Mouse (Mus musculus) CH12.LX (cell line): ENCODE measurements around the gene Asic4. TPM values are rescaled to one million over a fixed set of nuclear protein-coding genes. Genes with fewer than 3 reads are reported as not detected.

Source experiments
- DNase-seq: peaks from one replicate; pipeline ENCODE4 v3.0.0-alpha.2; 2013; ENCODE audit errors: extremely low read depth
- H3K27ac ChIP-seq: 2 replicates; pipeline ENCODE4 v1.5.1; 2012; ENCODE audit warnings: low read depth, mild to moderate bottlenecking, control low read depth, moderate library complexity; ENCODE audit not compliant: insufficient read depth
- H3K27me3 ChIP-seq: replicated peaks from 2 replicates; pipeline ENCODE3; 2012; ENCODE audit warnings: inconsistent platforms
- H3K36me3 ChIP-seq, 2 experiments: replicated peaks in 1 of 2; 2 replicates each; pipeline versions ENCODE3 to v1.6.1; 2012; ENCODE audit warnings: inconsistent platforms in 1 of 2, low read length in 1 of 2, mild to moderate bottlenecking in 1 of 2, mixed read lengths in 1 of 2, moderate library complexity in 1 of 2; ENCODE audit not compliant: control insufficient read depth in 1 of 2, insufficient read depth in 1 of 2
- H3K4me1 ChIP-seq, 2 experiments: 2 replicates each; pipeline ENCODE4 v1.6.1; 2012; ENCODE audit warnings: inconsistent platforms in 1 of 2, moderate library complexity in 1 of 2; ENCODE audit not compliant: insufficient read depth in 2 of 2, control insufficient read depth in 1 of 2
- H3K4me2 ChIP-seq: 2 replicates; pipeline ENCODE4 v1.6.1; 2012; ENCODE audit warnings: low read depth, mild to moderate bottlenecking, control low read depth; ENCODE audit not compliant: poor library complexity, insufficient read depth, severe bottlenecking
- H3K4me3 ChIP-seq, 3 experiments: fragments of 150-350 bp in 1 of 3; sonication (generic) in 1 of 3; replicated peaks in 1 of 3; 2 replicates each; pipeline versions ENCODE3 to v1.5.1; 2011 to 2012; ENCODE audit warnings: low read depth in 2 of 3, low read length in 2 of 3, mild to moderate bottlenecking in 2 of 3, moderate library complexity in 2 of 3, control low read depth in 1 of 3, improper control_type of control experiment in 1 of 3, inconsistent platforms in 1 of 3, mixed read lengths in 1 of 3; ENCODE audit not compliant: poor library complexity in 1 of 3
- H3K79me2 ChIP-seq: replicated peaks from 2 replicates; pipeline ENCODE4 v1.6.1; 2012; ENCODE audit warnings: mild to moderate bottlenecking, moderate library complexity; ENCODE audit not compliant: control insufficient read depth, poor library complexity, insufficient read depth, severe bottlenecking; ENCODE audit errors: extremely low read depth
- H3K9ac ChIP-seq: 2 replicates; pipeline ENCODE4 v1.6.1; 2012; ENCODE audit warnings: low read depth, mild to moderate bottlenecking, control low read depth, moderate library complexity; ENCODE audit not compliant: insufficient read depth
- H3K9me3 ChIP-seq: replicated peaks from 2 replicates; pipeline ENCODE3; 2012; ENCODE audit warnings: low read length, inconsistent platforms, mixed read lengths
- BHLHE40 ChIP-seq: IDR thresholded peaks from 2 replicates; pipeline ENCODE4 v1.6.1; 2011; ENCODE audit warnings: mild to moderate bottlenecking, low read depth, low read length, improper control_type of control experiment
- CHD1 ChIP-seq: IDR thresholded peaks from 2 replicates; pipeline ENCODE4 v1.6.1; 2012; ENCODE audit warnings: low read depth, low read length, improper control_type of control experiment, inconsistent platforms
- CHD2 ChIP-seq: IDR thresholded peaks from 2 replicates; pipeline ENCODE4 v1.6.1; 2011; ENCODE audit warnings: low read length, improper control_type of control experiment
- CTCF ChIP-seq, 2 experiments: IDR thresholded peaks in 1 of 2; conservative IDR thresholded peaks in 1 of 2; 2 replicates each; pipeline ENCODE4 v1.5.1; 2011 to 2012; ENCODE audit warnings: low read depth in 2 of 2, low read length in 2 of 2, improper control_type of control experiment in 1 of 2, inconsistent platforms in 1 of 2, mild to moderate bottlenecking in 1 of 2, moderate library complexity in 1 of 2
- ELF1 ChIP-seq: IDR thresholded peaks from 2 replicates; pipeline ENCODE4 v1.6.1; 2014; ENCODE audit warnings: low read depth, mild to moderate bottlenecking, inconsistent platforms, low read length, improper control_type of control experiment
- ETS1 ChIP-seq: conservative IDR thresholded peaks from 2 replicates; pipeline ENCODE4 v1.6.1; 2012; ENCODE audit warnings: low read depth, mild to moderate bottlenecking, inconsistent platforms, low read length, improper control_type of control experiment, moderate library complexity
- GABPA ChIP-seq: IDR thresholded peaks from 2 replicates; pipeline ENCODE4 v1.6.1; 2012; ENCODE audit warnings: low read depth, low read length, improper control_type of control experiment, inconsistent platforms; ENCODE audit not compliant: insufficient replicate concordance
- HCFC1 ChIP-seq: IDR thresholded peaks from 2 replicates; pipeline ENCODE4 v1.6.1; 2012; ENCODE audit warnings: low read depth, mild to moderate bottlenecking, inconsistent platforms, low read length, improper control_type of control experiment
- IRF4 ChIP-seq: IDR thresholded peaks from 2 replicates; pipeline ENCODE4 v1.6.1; 2014; ENCODE audit warnings: low read depth, mild to moderate bottlenecking, inconsistent platforms, low read length, improper control_type of control experiment
- KAT2A ChIP-seq: IDR thresholded peaks from 2 replicates; pipeline ENCODE4 v1.6.1; 2012; ENCODE audit warnings: low read length, improper control_type of control experiment, inconsistent platforms; ENCODE audit not compliant: insufficient replicate concordance
- MAFK ChIP-seq: IDR thresholded peaks from 2 replicates; pipeline ENCODE4 v1.6.1; 2011; ENCODE audit warnings: low read length, improper control_type of control experiment; ENCODE audit not compliant: insufficient replicate concordance
- MAX ChIP-seq: IDR thresholded peaks from 2 replicates; pipeline ENCODE4 v1.6.1; 2011; ENCODE audit warnings: low read length, improper control_type of control experiment
- MAZ ChIP-seq: IDR thresholded peaks from 2 replicates; pipeline ENCODE4 v1.6.1; 2012; ENCODE audit warnings: low read depth, mild to moderate bottlenecking, inconsistent platforms, low read length, improper control_type of control experiment, moderate library complexity
- NELFE ChIP-seq: IDR thresholded peaks from 2 replicates; pipeline ENCODE4 v1.6.1; 2011; ENCODE audit warnings: low read depth, low read length, improper control_type of control experiment
- PAX5 ChIP-seq: IDR thresholded peaks from 2 replicates; pipeline ENCODE4 v1.6.1; 2012; ENCODE audit warnings: low read length, inconsistent platforms, mixed read lengths
- POLR2A ChIP-seq: IDR thresholded peaks from 2 replicates; pipeline ENCODE4 v1.6.1; 2011; ENCODE audit warnings: low read depth, mild to moderate bottlenecking, improper control_type of control experiment, low read length
- RAD21 ChIP-seq: IDR thresholded peaks from 2 replicates; pipeline ENCODE4 v1.6.1; 2011; ENCODE audit warnings: low read depth, mild to moderate bottlenecking, low read length, improper control_type of control experiment, moderate library complexity
- RCOR1 ChIP-seq: conservative IDR thresholded peaks from 2 replicates; pipeline ENCODE4 v1.6.1; 2012; ENCODE audit warnings: low read depth, mild to moderate bottlenecking, inconsistent platforms, low read length, improper control_type of control experiment
- SIN3A ChIP-seq: IDR thresholded peaks from 2 replicates; pipeline ENCODE4 v1.6.1; 2012; ENCODE audit warnings: low read length, improper control_type of control experiment, inconsistent platforms
- TBP ChIP-seq: conservative IDR thresholded peaks from 2 replicates; pipeline ENCODE4 v1.6.1; 2011; ENCODE audit warnings: low read depth, low read length, improper control_type of control experiment
- UBTF ChIP-seq: IDR thresholded peaks from 2 replicates; pipeline ENCODE4 v1.6.1; 2012; ENCODE audit warnings: low read depth, mild to moderate bottlenecking, inconsistent platforms, low read length, improper control_type of control experiment, moderate library complexity
- USF2 ChIP-seq: conservative IDR thresholded peaks from 2 replicates; pipeline ENCODE4 v1.6.1; 2011; ENCODE audit warnings: low read depth, low read length, improper control_type of control experiment
- ZKSCAN1 ChIP-seq: IDR thresholded peaks from 2 replicates; pipeline ENCODE4 v1.6.1; 2012; ENCODE audit warnings: low read depth, inconsistent platforms, low read length, improper control_type of control experiment, borderline replicate concordance
- ZMIZ1 ChIP-seq: IDR thresholded peaks from 2 replicates; pipeline ENCODE4 v1.6.1; 2012; ENCODE audit warnings: low read depth, mild to moderate bottlenecking, inconsistent platforms, low read length, improper control_type of control experiment
- ZNF384 ChIP-seq: IDR thresholded peaks from 2 replicates; pipeline ENCODE4 v1.6.1; 2012; ENCODE audit warnings: low read depth, low read length, improper control_type of control experiment, inconsistent platforms
- dilution Hi-C: fragments of 300-500 bp; cut with MboI; formaldehyde crosslinking; loops from 2 replicates; pipeline ENCODE4 v1.14.3; 2020; ENCODE audit warnings: low sequenced_read_pairs; ENCODE audit not compliant: extremely low pct_unique_long_range_greater_than_20kb, extremely low pct_ligation_motif_present
- in situ Hi-C: fragments of 300-500 bp; cut with MboI; formaldehyde crosslinking; loops from 3 replicates; pipeline ENCODE4 v1.14.3; 2019; ENCODE audit warnings: low sequenced_read_pairs, low pct_ligation_motif_present, low pct_unique_long_range_greater_than_20kb, mixed read lengths
- polyA plus RNA-seq: library from polyadenylated mRNA; unstranded; fragments of >175 nt; gene quantifications from 2 replicates; pipeline ENCODE4 v1.2.1, GENCODE M21; 2012; ENCODE audit warnings: low read depth; ENCODE audit not compliant: insufficient read length
- total RNA-seq, 2 experiments: library from RNA; depleted of rRNA; stranded (reverse); fragments of 300-350 nt in 1 of 2; fragments of >200 nt in 1 of 2; gene quantifications; 2 replicates each; pipeline ENCODE4 v1.2.3; 2012 to 2014

Asic4 gene
- total and polyA plus RNA-seq, 3 experiments, result not detected

DNA sequence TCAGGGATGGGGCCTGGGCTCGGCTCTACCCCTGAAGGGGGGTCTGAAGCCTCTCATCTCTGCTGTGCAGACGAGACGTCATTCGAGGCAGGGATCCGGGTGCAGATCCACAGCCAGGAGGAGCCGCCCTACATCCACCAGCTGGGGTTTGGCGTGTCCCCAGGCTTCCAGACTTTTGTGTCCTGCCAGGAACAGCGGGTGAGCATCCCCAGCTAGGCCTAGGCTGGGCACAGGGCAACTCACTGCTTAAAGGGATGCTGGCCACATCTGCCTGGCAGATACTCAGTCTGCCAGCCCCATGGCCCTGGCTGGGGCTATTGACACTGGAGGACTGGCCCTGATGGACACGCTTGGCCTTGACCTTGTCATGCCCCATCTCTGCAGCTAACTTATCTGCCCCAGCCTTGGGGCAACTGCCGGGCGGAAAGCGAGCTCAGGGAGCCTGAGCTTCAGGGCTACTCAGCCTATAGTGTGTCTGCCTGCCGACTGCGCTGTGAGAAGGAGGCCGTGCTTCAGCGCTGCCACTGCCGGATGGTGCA is 19.1 kb downstream of the Asic4 start:
- H3K4me1 ChIP-seq, result peaks cover 5 to 9% of the 10 kb centered on the region in 2 experiments; a peak in 3 of 4 replicates
- TF ChIP-seq UBTF (no peak), TBP (no peak), SIN3A (no peak), MAZ (no peak), GABPA (no peak), MAFK (no peak), BHLHE40 (no peak), CHD2 (no peak), ZKSCAN1 (no peak), CTCF (conservative IDR thresholded peaks at IDR 0.05 in 1 of 2, IDR thresholded peaks at IDR 0.05 in 1 of 2; ENCODE audit: low read depth in 2 of 2, low read length in 2 of 2) (no peak), MAX (no peak), RAD21 (no peak), IRF4 (no peak), HCFC1 (no peak), ETS1 (no peak)
- H3K27me3 ChIP-seq, result peaks cover 34% of the 10 kb centered on the region

DNA sequence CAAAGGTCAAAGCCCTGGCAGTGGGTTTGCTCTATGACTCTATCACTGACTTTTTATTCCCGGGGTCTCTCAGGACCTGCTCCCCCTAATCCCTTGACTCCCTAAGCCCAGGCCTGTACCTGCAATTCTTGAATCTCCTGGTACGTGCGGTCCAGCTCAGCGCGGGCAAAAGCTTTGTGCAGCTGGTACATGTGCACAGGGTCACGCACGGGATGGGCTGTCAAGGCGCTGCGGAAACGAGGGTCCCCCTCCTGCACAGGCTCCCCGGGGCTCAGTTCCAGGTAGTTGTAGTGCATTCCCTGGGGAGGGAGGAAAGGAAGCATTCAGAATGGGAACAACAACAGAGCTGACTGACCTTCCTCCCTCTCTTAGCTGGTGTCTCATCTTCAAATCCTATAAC is 26.2 kb downstream of the Asic4 start:
- Histone ChIP-seq H3K4me1 (peaks cover 7 to 24% of the 10 kb centered on the region in 2 experiments), H3K27ac (no peak overlapping the region), H3K27me3 (peaks cover 5% of the 10 kb centered on the region), H3K9me3 (no peaks in the 10 kb centered on the region), H3K4me3 (no peak overlapping the region), H3K4me2 (no peak overlapping the region), H3K79me2 (peaks cover 5% of the 10 kb centered on the region; the same call in 1 of the 2 replicates), H3K36me3 (peaks cover 27 to 51% of the 10 kb centered on the region in 2 experiments), H3K9ac (no peak overlapping the region)
- no peak for DNase-seq
- dilution Hi-C loops, result no loop called here
- TF ChIP-seq RCOR1 (no peak), KAT2A (no peak), ZMIZ1 (no peak), CHD1 (no peak), CHD2 (no peak), IRF4 (no peak), ELF1 (no peak), POLR2A (no peak), PAX5 (no peak), NELFE (no peak), USF2 (no peak), ZKSCAN1 (no peak), ZNF384 (no peak)
- in situ Hi-C loops, result no loop called here

More for the DNA sequence above, 19.1 kb downstream of the Asic4 start:
- Histone ChIP-seq H3K9me3 (no peaks in the 10 kb centered on the region), H3K36me3 (peaks cover 5 to 23% of the 10 kb centered on the region in 2 experiments), H3K9ac (no peak overlapping the region), H3K4me2 (no peak overlapping the region), H3K79me2 (no peaks in the 10 kb centered on the region), H3K27ac (no peak overlapping the region), H3K4me3 (no peak overlapping the region)
- dilution Hi-C loops (no loop called here), in situ Hi-C loops (loop anchor here (25.0 kb wide), 1 partner anchor 532 kb away; the partner anchor contains the start of gene Cfap65)
- DNase-seq, result no peak
